Mouse (Mus musculus): ENCODE measurements around the gene Mamdc4. TPM values are rescaled to one million over a fixed set of nuclear protein-coding genes. Genes with fewer than 3 reads are reported as not detected.

Gene Mamdc4
- polyA plus RNA-seq, 1 experiment from 2014 or later, result 1.7 TPM

DNA sequence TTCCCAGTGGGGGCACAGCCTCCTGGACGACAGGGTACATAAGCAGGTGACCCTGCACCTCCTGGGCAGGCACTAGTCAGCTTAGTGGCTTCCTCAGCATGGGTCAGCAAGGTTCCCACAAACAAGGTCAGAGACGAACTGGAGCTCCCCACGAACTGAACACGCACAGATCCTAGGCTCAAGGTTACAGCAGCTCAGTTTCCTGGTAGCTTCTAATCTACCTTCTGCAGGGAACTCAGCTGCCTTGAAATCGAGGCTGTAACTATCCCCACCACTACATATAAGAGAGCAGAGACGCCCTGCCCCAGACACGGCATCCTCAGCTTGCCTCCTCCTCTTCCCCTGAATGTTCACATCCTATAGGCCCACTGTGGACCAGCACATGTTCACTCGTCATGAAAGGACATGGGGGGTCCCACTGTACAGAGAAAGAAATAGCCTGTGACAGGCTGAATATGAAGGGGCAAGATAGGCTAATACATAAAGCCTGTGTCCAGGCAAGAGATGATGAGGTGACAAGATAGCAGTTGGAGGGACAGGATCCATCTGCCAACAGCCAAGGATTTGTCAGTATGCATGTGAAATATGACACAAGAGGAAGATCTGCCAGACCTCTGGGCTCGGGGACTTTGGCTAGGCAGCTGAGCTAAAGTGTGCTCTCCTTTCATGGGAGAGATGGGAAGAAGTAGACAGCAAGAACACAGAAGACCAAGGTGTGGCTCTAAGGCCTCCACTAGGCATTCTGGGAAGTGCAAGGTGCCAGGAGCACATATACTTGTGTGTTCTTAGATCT lies 47.9 kb downstream of the Mamdc4 start:
- 88% methylated on average over 9 of the region's 9 CpGs for WGBS
- no peak overlapping the region for H3K27ac ChIP-seq
- H3K36me3 ChIP-seq, result peaks cover 87% of the 10 kb centered on the region
- no peak for ATAC-seq (ENCODE audit: low FRiP score, low read depth)
- no peak overlapping the region for H3K4me2 ChIP-seq (replicated peaks)
- H3K4me1 ChIP-seq, result no peaks in the 10 kb centered on the region
- no peaks in the 10 kb centered on the region for H3K27me3 ChIP-seq (replicated peaks)
- no peak overlapping the region for H3K9ac ChIP-seq
- H3K4me3 ChIP-seq, result no peak overlapping the region
- H3K9me3 ChIP-seq, result no peaks in the 10 kb centered on the region

Other genes starting within 250 kb of the Mamdc4 start
- 70.3 and 71.7 TPM in 2 replicates for gene Man1b1, start 242.5 kb downstream of the Mamdc4 start, polyA plus RNA-seq (2016; fragmentation: Nextera tagmentation; extraction: Ambion mirVana)
- gene Dpp7, start 218.5 kb downstream of the Mamdc4 start, polyA plus RNA-seq (2016; fragmentation: Nextera tagmentation; extraction: Ambion mirVana), result 21.2 and 24.5 TPM in 2 replicates
- gene Uap1l1, start 209.2 kb downstream of the Mamdc4 start, polyA plus RNA-seq (2016; fragmentation: Nextera tagmentation; extraction: Ambion mirVana), result 5.6 and 7.2 TPM in 2 replicates
- gene Sapcd2, start 202.5 kb downstream of the Mamdc4 start, polyA plus RNA-seq (2016; fragmentation: Nextera tagmentation; extraction: Ambion mirVana), result 38.1 and 39.5 TPM in 2 replicates
- gene Entpd2, start 179.0 kb downstream of the Mamdc4 start, polyA plus RNA-seq (2016; fragmentation: Nextera tagmentation; extraction: Ambion mirVana), result 0.75 and 1.5 TPM in 2 replicates
- 241 and 266 TPM in 2 replicates for gene Npdc1, start 175.5 kb downstream of the Mamdc4 start, polyA plus RNA-seq (2016; fragmentation: Nextera tagmentation; extraction: Ambion mirVana)
- gene Fut7, start 151.6 kb downstream of the Mamdc4 start, polyA plus RNA-seq (2016; fragmentation: Nextera tagmentation; extraction: Ambion mirVana), result 0.09 and 0.29 TPM in 2 replicates
- 10.0 and 10.2 TPM in 2 replicates for gene Abca2, start 146.1 kb downstream of the Mamdc4 start, polyA plus RNA-seq (2016; fragmentation: Nextera tagmentation; extraction: Ambion mirVana)
- gene Clic3, start 118.0 kb downstream of the Mamdc4 start, polyA plus RNA-seq (2016; fragmentation: Nextera tagmentation; extraction: Ambion mirVana), result 1.7 and 2.3 TPM in 2 replicates
- 49.5 and 52.5 TPM in 2 replicates for gene Paxx, start 113.8 kb downstream of the Mamdc4 start, polyA plus RNA-seq (2016; fragmentation: Nextera tagmentation; extraction: Ambion mirVana)
- gene Ptgds, start 104.8 kb downstream of the Mamdc4 start, polyA plus RNA-seq (2016; fragmentation: Nextera tagmentation; extraction: Ambion mirVana), result 1.1 and 1.4 TPM in 2 replicates
- gene Lcn12, start 80.9 kb downstream of the Mamdc4 start, polyA plus RNA-seq (2016; fragmentation: Nextera tagmentation; extraction: Ambion mirVana), result not detected in 2 replicates
- gene Fbxw5, start 74.1 kb downstream of the Mamdc4 start, polyA plus RNA-seq (2016; fragmentation: Nextera tagmentation; extraction: Ambion mirVana), result 107 and 118 TPM in 2 replicates
- 5.3 and 6.1 TPM in 2 replicates for gene C8g, start 73.1 kb downstream of the Mamdc4 start, polyA plus RNA-seq (2016; fragmentation: Nextera tagmentation; extraction: Ambion mirVana)
- gene Traf2, start 27.9 kb downstream of the Mamdc4 start, polyA plus RNA-seq (2016; fragmentation: Nextera tagmentation; extraction: Ambion mirVana), result 26.9 and 28.0 TPM in 2 replicates
- gene Edf1, start 17.0 kb downstream of the Mamdc4 start, polyA plus RNA-seq (2016; fragmentation: Nextera tagmentation; extraction: Ambion mirVana), result 386 TPM in 2 replicates
- gene Phpt1, start 379 bp upstream of the Mamdc4 start, polyA plus RNA-seq (2016; fragmentation: Nextera tagmentation; extraction: Ambion mirVana), result 169 and 176 TPM in 2 replicates
- 2.3 and 3.0 TPM in 2 replicates for gene Ajm1, start 6.9 kb upstream of the Mamdc4 start, polyA plus RNA-seq (2016; fragmentation: Nextera tagmentation; extraction: Ambion mirVana)
- gene Rabl6, start 33.7 kb upstream of the Mamdc4 start, polyA plus RNA-seq (2016; fragmentation: Nextera tagmentation; extraction: Ambion mirVana), result 78.3 and 82.5 TPM in 2 replicates
- gene Ccdc183, start 42.8 kb upstream of the Mamdc4 start, polyA plus RNA-seq (2016; fragmentation: Nextera tagmentation; extraction: Ambion mirVana), result 0.26 and 0.30 TPM in 2 replicates
- 22.7 and 24.9 TPM in 2 replicates for gene Tmem141, start 47.2 kb upstream of the Mamdc4 start, polyA plus RNA-seq (2016; fragmentation: Nextera tagmentation; extraction: Ambion mirVana)
- 1.2 and 1.3 TPM in 2 replicates for gene Fcna, start 53.2 kb upstream of the Mamdc4 start, polyA plus RNA-seq (2016; fragmentation: Nextera tagmentation; extraction: Ambion mirVana)
- gene Lcn8, start 78.3 kb upstream of the Mamdc4 start, polyA plus RNA-seq (2016; fragmentation: Nextera tagmentation; extraction: Ambion mirVana), result not detected in 2 replicates
- not detected in 2 replicates for gene Lcn5, start 83.1 kb upstream of the Mamdc4 start, polyA plus RNA-seq (2016; fragmentation: Nextera tagmentation; extraction: Ambion mirVana)
- gene Lcn6, start 101.9 kb upstream of the Mamdc4 start, polyA plus RNA-seq (2016; fragmentation: Nextera tagmentation; extraction: Ambion mirVana), result not detected in 2 replicates
- gene Lcn10, start 107.9 kb upstream of the Mamdc4 start, polyA plus RNA-seq (2016; fragmentation: Nextera tagmentation; extraction: Ambion mirVana), result not detected in 2 replicates
- not detected in 2 replicates for gene Obp2a, start 125.2 kb upstream of the Mamdc4 start, polyA plus RNA-seq (2016; fragmentation: Nextera tagmentation; extraction: Ambion mirVana)
- gene Bmyc, start 131.9 kb upstream of the Mamdc4 start, polyA plus RNA-seq (2016; fragmentation: Nextera tagmentation; extraction: Ambion mirVana), result 94.1 and 95.1 TPM in 2 replicates
- gene Obp2b, start 162.2 kb upstream of the Mamdc4 start, polyA plus RNA-seq (2016; fragmentation: Nextera tagmentation; extraction: Ambion mirVana), result not detected in 2 replicates
- gene Lcn3, start 190.7 kb upstream of the Mamdc4 start, polyA plus RNA-seq (2016; fragmentation: Nextera tagmentation; extraction: Ambion mirVana), result not detected in 2 replicates
- gene Lcn11, start 202.2 kb upstream of the Mamdc4 start, polyA plus RNA-seq (2016; fragmentation: Nextera tagmentation; extraction: Ambion mirVana), result not detected in 2 replicates
- gene Gm13539, start 207.4 kb upstream of the Mamdc4 start, polyA plus RNA-seq (2016; fragmentation: Nextera tagmentation; extraction: Ambion mirVana), result not detected in 2 replicates
- not detected in 2 replicates for gene Glt6d1, start 241.0 kb upstream of the Mamdc4 start, polyA plus RNA-seq (2016; fragmentation: Nextera tagmentation; extraction: Ambion mirVana)
- not detected in 2 replicates for gene Lcn9, start 248.3 kb upstream of the Mamdc4 start, polyA plus RNA-seq (2016; fragmentation: Nextera tagmentation; extraction: Ambion mirVana)

Measured in neural tube, embryonic 12.5 days (tissue).